Mouse (Mus musculus): Measurements from ENCODE around the gene Guca1a. TPM values are rescaled to one million over a fixed set of nuclear protein-coding genes. Genes with fewer than 3 reads are reported as not detected.

Gene Guca1a
- polyA plus RNA-seq, 1 experiment from 2014 or later = 6.7 TPM

DNA sequence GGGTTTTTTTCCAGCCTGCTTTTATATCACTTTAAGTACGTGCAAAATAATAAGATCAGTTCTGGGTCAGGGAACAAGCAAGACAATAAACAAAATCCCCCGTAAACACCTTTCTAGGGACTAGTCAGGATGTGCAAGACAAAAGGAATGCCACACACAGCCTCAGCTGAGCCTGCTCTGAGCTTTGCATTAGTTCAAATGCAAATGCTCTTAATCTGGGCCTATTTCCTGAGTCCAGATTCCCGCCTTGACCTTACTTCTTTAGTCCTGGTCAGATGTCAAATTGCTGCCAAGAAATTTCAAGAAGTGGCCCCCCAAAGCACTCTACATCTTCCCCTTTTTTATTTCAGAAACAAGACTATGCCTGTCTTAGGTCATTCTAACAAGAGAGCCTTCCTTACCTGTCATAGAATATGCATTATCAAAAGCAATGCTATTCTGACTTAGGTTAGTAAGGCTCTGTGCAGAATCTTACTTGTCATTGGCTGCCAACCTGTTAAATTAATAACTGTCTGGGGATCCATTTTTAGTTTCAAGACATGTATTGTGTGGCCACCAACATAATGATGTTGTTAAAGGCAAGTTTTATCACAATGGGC, 50.6 kb downstream of the Guca1a start:
- Histone ChIP-seq H3K9ac (ENCODE audit: low read length) (no peak overlapping the region), H3K27ac (replicated peaks) (no peak overlapping the region), H3K4me2 (replicated peaks; ENCODE audit: low read depth) (no peak overlapping the region), H3K27me3 (ENCODE audit: control insufficient read depth, insufficient read depth, low read length) (no peaks in the 10 kb centered on the region), H3K4me1 (replicated peaks; ENCODE audit: control insufficient read depth, insufficient read depth) (no peaks in the 10 kb centered on the region), H3K36me3 (ENCODE audit: control insufficient read depth, insufficient read depth, low read length) (peaks cover 37% of the 10 kb centered on the region), H3K9me3 (ENCODE audit: control insufficient read depth, low read length) (0 out of 2 replicates have a peak, but pooled peaks cover 6% of the 10 kb centered on the region), H3K4me3 (ENCODE audit: low read depth, low read length) (no peak overlapping the region)
- ATAC-seq (ENCODE audit: low FRiP score, low TSS enrichment) (no peak), DNase-seq (ENCODE audit: low spot score) (no peak)
- WGBS = 93% methylated on average over 3 of the region's 3 CpGs
- TF ChIP-seq EP300 (optimal IDR thresholded peaks at IDR 0.05) (no peak), CTCF (IDR thresholded peaks at IDR 0.05; ENCODE audit: low read depth) (no peak)

Other genes starting within 250 kb of the Guca1a start
- 58.6 and 59.5 TPM in 2 replicates for gene Mrps10, start 31.7 kb downstream of the Guca1a start, polyA plus RNA-seq (2015; fragmentation: Nextera tagmentation; extraction: Ambion mirVana)
- 0.17 and 0.22 TPM in 2 replicates for gene Guca1b, start 15.2 kb downstream of the Guca1a start, polyA plus RNA-seq (2015; fragmentation: Nextera tagmentation; extraction: Ambion mirVana)
- gene AI661453, start 36.0 kb upstream of the Guca1a start, polyA plus RNA-seq (2015; fragmentation: Nextera tagmentation; extraction: Ambion mirVana) = 8.9 and 10.9 TPM in 2 replicates
- gene 1700001C19Rik, start 36.8 kb upstream of the Guca1a start, polyA plus RNA-seq (2015; fragmentation: Nextera tagmentation; extraction: Ambion mirVana) = 0.24 and 0.45 TPM in 2 replicates
- 11.0 and 11.1 TPM in 2 replicates for gene Taf8, start 101.7 kb upstream of the Guca1a start, polyA plus RNA-seq (2015; fragmentation: Nextera tagmentation; extraction: Ambion mirVana)
- 219 and 242 TPM in 2 replicates for gene Ccnd3, start 104.5 kb upstream of the Guca1a start, polyA plus RNA-seq (2015; fragmentation: Nextera tagmentation; extraction: Ambion mirVana)
- 13.4 and 13.6 TPM in 2 replicates for gene Bysl, start 210.9 kb upstream of the Guca1a start, polyA plus RNA-seq (2015; fragmentation: Nextera tagmentation; extraction: Ambion mirVana)
- 23.8 and 25.1 TPM in 2 replicates for gene Med20, start 211.0 kb upstream of the Guca1a start, polyA plus RNA-seq (2015; fragmentation: Nextera tagmentation; extraction: Ambion mirVana)
- gene Gm20517, start 211.0 kb upstream of the Guca1a start, polyA plus RNA-seq (2015; fragmentation: Nextera tagmentation; extraction: Ambion mirVana) = 1.1 and 1.5 TPM in 2 replicates
- 1.9 and 2.1 TPM in 2 replicates for gene Usp49, start 230.1 kb upstream of the Guca1a start, polyA plus RNA-seq (2015; fragmentation: Nextera tagmentation; extraction: Ambion mirVana)

Data from stomach, postnatal 0 days (tissue).